Mouse (Mus musculus) thymus, postnatal 0 days (tissue): Measurements from ENCODE around the gene Zfp326. TPM values are rescaled to one million over a fixed set of nuclear protein-coding genes. Genes with fewer than 3 reads are reported as not detected.

Experiments used
- DNase-seq: peaks from one replicate; pipeline ENCODE4 v3.0.0-alpha.2; 2015; ENCODE audit warnings: low spot score
- polyA plus RNA-seq: library from polyadenylated mRNA; unstranded; fragments of >200 nt; fragmentation: Nextera tagmentation; extraction: Ambion mirVana; gene quantifications from 2 replicates; pipeline ENCODE4 v1.2.1, GENCODE M21; 2015

Gene Zfp326
- polyA plus RNA-seq, result 23.9 and 34.2 TPM in 2 replicates

- DNase-seq, result peak; percentile 91
These were observed at the start of gene Zfp326 for GRCm38 (mm10) chr5:105876068-105876924. Zfp326 (plus strand) TSS chr5:105876565.

- DNase-seq, result no peak
These were observed 49.4 kb upstream of the Zfp326 start for GRCm38 (mm10) chr5:105826916-105827510.

- no peak for DNase-seq
These were observed 48.3 kb upstream of the Zfp326 start for GRCm38 (mm10) chr5:105828050-105828449.

- DNase-seq, result no peak
These were observed 47.3 kb upstream of the Zfp326 start for GRCm38 (mm10) chr5:105829008-105829586.

GRCm38 (mm10) chr5:105832140-105832539 lies 44.2 kb upstream of the Zfp326 start:
- DNase-seq, result no peak

DNA sequence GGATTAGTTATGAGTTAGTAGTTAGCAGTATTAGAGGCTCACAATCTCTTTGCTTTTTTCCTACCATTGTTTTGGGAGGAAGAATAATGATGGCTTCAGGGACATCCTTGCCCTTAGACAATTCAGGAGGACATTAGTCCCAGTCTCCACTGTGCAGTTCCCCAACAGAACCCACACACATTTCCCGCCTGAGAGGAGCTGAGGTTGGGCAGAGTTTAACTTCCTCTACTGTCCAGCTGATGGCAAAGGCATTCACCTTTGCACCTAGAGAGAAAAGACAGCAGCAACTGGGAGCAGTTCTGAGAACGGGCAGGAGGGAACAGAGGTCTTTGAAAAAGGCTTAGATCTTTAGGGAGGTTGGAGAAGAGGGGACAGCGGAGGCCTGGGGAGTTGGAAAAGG lies 42.4 kb upstream of the Zfp326 start:
- DNase-seq, result no peak

- no peak for DNase-seq
These were observed 40.4 kb upstream of the Zfp326 start for GRCm38 (mm10) chr5:105836006-105836405.

DNA sequence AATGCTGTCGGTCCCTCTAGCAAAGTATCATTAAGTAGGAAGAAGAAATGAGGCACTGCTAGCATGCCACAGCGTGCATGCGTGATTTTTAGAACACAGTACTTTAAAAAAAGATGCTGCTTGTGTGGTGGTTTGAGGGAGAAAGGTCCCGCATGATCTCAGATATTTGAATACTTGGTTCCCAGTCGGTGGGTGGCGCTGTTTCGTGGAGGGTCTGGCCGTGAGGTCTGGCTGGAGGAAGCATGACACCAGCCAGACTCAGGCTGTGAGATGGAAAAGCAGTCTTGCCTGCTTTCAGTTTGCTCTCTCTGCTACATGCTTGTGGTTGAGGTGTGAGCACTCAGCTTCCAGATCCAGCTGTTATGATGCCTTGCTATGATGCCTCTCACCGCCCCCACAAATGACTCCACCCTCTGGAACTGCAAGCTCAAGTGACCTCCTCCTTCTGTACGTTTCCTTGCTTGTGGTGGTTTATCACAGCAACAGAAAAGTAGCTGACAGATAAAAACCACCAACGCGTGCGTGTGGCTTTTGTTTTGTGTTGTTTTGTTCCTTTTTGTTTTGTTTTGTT lies 36.5 kb upstream of the Zfp326 start:
- DNase-seq, result no peak

DNA sequence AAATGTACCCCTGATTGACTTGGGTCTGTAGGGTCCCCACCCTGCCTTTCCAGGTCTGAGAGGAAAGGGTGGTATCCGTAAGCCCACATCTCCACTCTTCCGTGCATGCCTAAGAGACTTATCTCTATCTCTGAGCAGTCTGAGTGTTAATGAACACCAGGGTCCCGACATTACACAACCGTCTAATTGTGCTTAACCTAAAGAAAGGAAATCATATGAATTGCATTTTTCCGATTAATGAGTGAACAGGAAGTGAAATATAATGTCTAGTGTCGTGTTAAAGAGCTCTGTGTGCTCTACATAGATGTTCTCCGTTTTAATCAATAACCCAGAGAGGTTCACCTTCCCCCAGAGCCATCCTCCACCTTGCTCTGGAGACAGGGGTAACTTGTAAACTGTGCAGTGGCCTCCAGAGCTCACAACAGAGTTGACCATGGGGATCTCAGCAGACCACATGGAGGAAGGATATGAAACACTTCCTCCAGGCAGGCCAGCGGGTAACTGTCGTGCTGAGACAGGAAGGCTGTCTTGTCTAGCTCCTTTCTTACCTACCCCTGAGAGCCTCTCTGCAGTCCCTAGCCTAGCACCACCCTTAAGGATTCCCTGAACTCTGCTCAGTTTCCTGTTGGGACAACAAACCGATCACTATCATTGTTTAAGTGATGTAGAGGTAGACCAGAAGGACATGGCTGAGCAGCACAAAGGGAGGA lies 32.2 kb upstream of the Zfp326 start:
- DNase-seq, result no peak

DNA sequence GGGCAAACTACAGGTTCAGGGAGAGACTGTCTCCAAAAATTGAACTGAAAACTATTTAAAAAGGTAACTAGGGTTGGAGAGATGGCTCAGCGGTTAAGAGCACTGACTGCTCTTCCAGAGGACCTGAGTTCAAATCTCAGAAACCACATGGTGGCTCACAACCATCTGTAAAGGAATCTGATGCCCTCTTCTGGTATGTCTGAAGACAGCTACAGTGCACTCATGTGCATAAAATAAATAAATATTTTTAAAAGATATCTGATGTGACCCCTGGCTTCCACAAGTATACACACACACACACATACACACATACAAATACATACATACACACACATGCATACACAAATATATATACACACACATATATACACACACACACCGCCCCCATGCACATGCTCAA lies 31.3 kb upstream of the Zfp326 start:
- no peak for DNase-seq

DNA sequence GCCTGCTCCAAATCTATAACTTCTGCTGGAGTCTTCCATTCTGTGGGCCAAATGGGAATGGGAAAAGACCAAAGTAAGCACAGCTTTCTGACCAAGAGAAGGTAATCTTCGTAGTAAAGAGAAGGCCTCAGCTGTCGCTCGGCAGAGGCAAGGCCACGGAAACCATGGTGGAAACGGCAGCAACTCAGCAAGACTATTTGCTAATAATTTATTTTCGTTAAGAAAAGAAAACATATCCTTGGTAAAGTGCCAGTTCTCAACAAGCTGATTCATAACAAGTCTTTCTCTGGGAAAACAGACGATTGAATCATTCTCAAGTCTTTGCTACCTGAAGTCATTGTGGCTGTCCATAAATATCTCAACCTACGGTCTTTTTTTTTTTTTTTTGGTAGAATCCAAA lies 28.6 kb upstream of the Zfp326 start:
- DNase-seq, result no peak

DNA sequence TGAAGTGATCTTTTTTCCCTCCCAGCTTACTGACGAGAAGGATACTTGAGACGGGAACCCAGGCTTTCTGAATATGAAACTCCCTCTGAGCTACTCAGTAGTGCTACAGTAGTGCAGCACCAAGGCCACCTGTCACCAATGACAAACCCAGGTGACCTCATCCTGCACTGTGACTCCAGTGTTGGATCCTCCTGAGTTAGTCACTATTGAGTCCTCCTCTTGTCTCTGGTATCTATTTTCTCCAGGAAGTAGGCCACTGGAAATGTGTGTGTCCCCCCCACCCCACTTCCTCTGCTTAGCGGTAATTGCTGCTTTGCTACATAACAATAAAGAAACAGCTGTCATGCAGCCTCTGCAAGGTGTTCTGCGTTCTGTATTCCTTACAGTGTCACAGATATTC lies 27.1 kb upstream of the Zfp326 start:
- peak; percentile 81 for DNase-seq

GRCm38 (mm10) chr5:105849643-105850042 lies 26.7 kb upstream of the Zfp326 start:
- DNase-seq, result no peak

DNA sequence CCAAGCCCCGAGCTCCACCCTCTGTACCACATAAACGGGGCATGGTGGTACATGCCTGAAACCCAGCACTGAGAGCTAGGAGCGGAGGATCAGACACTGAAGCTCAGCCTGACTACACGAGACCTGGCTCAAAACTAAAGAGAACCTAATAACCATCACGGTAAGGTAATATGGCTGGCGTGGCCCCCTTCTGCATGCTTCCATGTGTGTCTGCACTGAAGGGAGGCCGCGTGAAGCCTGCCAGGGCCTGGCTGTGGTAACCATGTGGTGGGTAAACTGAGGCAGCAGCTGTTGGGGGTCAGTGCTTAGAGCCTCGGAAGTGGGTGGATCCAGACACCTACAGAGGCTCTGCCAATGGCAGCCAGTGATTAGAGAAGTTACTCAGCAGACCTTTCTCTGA lies 23.1 kb upstream of the Zfp326 start:
- no peak for DNase-seq

GRCm38 (mm10) chr5:105857486-105857885 lies 18.9 kb upstream of the Zfp326 start:
- DNase-seq, result no peak

GRCm38 (mm10) chr5:105858754-105859694 lies 17.3 kb upstream of the Zfp326 start:
- DNase-seq, result no peak

- no peak for DNase-seq
These were observed 16.5 kb upstream of the Zfp326 start for GRCm38 (mm10) chr5:105859716-105860460.

DNA sequence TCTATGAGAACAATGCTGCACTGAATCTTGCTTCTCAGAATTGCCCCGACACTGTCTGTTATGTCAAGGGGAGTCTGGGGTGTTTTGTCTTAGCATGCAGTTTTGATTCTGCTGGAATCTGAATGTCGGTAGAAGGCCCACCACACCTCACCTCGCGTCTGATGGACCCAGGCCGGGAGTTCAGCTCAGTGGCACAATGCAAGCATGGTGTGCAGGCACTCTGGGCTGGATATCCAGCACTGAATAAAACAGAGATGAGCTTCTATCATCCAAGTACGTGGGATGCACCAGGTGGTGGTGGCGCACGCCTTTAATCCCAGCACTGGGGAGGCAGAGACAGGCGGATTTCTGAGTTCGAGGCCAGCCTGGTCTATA lies 15.9 kb upstream of the Zfp326 start:
- DNase-seq, result no peak

GRCm38 (mm10) chr5:105861616-105862015 lies 14.7 kb upstream of the Zfp326 start:
- DNase-seq, result no peak
